Mouse (Mus musculus) liver, embryonic 13.5 days (tissue): ENCODE measurements at regions not wholly inside any gene's neighbourhood (a gene's known extent, or its start where the extent isn't known, plus 50 kb on each side); places are given as distances from the start of the nearest gene placed in this dataset.

Experiments used
- ATAC-seq: fragments of 200-750 bp; cut with Nextera tagmentation; 2 replicates; pipeline ENCODE4 v1.8.0; 2017; ENCODE audit warnings: low read depth, mild to moderate bottlenecking, moderate number of reproducible peaks, moderate library complexity
- DNase-seq: peaks from one replicate; pipeline ENCODE4 v3.0.0; 2022
- H3K27ac ChIP-seq: fragments of 300-500 bp; sonication (generic); 2 replicates; pipeline ENCODE4 v1.5.1; 2015; ENCODE audit warnings: moderate library complexity, mild to moderate bottlenecking, inconsistent platforms
- H3K27me3 ChIP-seq: fragments of 300-500 bp; sonication (generic); 2 replicates; pipeline ENCODE4 v1.6.1; 2015; ENCODE audit warnings: mild to moderate bottlenecking, inconsistent platforms
- H3K36me3 ChIP-seq: fragments of 300-500 bp; sonication (generic); 2 replicates; pipeline ENCODE4 v1.6.1; 2015; ENCODE audit warnings: mild to moderate bottlenecking, inconsistent platforms
- H3K4me1 ChIP-seq: fragments of 300-500 bp; sonication (generic); replicated peaks from 2 replicates; pipeline ENCODE4 v1.6.1; 2015; ENCODE audit warnings: inconsistent platforms
- H3K4me2 ChIP-seq: fragments of 300-500 bp; sonication (generic); 2 replicates; pipeline ENCODE4 v1.6.1; 2015; ENCODE audit warnings: inconsistent platforms, mild to moderate bottlenecking, moderate library complexity
- H3K4me3 ChIP-seq: fragments of 300-500 bp; sonication (generic); replicated peaks from 2 replicates; pipeline ENCODE4 v1.5.1; 2015; ENCODE audit warnings: mild to moderate bottlenecking, inconsistent platforms
- H3K9ac ChIP-seq: fragments of 300-500 bp; sonication (generic); 2 replicates; pipeline ENCODE4 v1.6.1; 2015; ENCODE audit warnings: mild to moderate bottlenecking, inconsistent platforms
- H3K9me3 ChIP-seq: fragments of 300-500 bp; sonication (generic); replicated peaks from 2 replicates; pipeline ENCODE4 v1.6.1; 2016; ENCODE audit warnings: inconsistent platforms
- WGBS: fragments of 180-500 bp; shearing (Covaris S2); methylation state at CpG from one replicate; pipeline ENCODE4 v1.1.7; 2015; ENCODE audit not compliant: insufficient replicate concordance; 5-methylcytosine and 5-hydroxymethylcytosine counted together

GRCm38 (mm10) chr16:24223901-24224300, 169.4 kb upstream of the Lpp start:
- ATAC-seq (no peak), DNase-seq (no peak)
- no peaks in the 10 kb centered on the region for H3K36me3 ChIP-seq
- H3K27ac ChIP-seq: no peak overlapping the region
- H3K9ac ChIP-seq: no peak overlapping the region
- H3K4me2 ChIP-seq: no peak overlapping the region
- H3K4me1 ChIP-seq: peaks cover 7% of the 10 kb centered on the region
- H3K27me3 ChIP-seq: no peaks in the 10 kb centered on the region
- H3K9me3 ChIP-seq: no peaks in the 10 kb centered on the region
- no peak overlapping the region for H3K4me3 ChIP-seq

DNA sequence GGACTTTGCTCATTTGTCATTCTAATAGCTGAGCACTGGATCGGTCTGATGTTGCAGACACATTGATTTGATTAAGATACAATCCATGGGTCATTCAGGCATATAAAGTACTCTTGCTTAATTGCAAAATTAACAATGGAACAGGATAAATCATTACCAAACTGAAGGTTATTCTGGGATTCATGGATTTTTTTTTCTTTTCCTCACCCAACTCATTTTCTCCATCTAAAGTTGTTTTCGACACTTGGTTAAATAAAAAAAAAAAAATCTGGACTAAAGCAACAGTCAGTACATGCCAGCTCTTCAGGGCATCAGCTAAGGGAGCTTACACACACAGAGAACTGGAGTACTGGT, 169.8 kb upstream of the Lpp start:
- no peak overlapping the region for H3K27ac ChIP-seq
- no peak overlapping the region for H3K4me2 ChIP-seq
- DNase-seq: no peak
- no peaks in the 10 kb centered on the region for H3K36me3 ChIP-seq
- ATAC-seq: no peak
- H3K9me3 ChIP-seq: no peaks in the 10 kb centered on the region
- H3K4me3 ChIP-seq: no peak overlapping the region
- H3K4me1 ChIP-seq: peaks cover 7% of the 10 kb centered on the region
- WGBS: 50% methylated on average over 2 of the region's 2 CpGs
- H3K27me3 ChIP-seq: no peaks in the 10 kb centered on the region
- no peak overlapping the region for H3K9ac ChIP-seq

GRCm38 (mm10) chr16:24222759-24223526, 170.4 kb upstream of the Lpp start:
- Histone ChIP-seq H3K4me3 (no peak overlapping the region), H3K36me3 (no peaks in the 10 kb centered on the region), H3K9me3 (no peaks in the 10 kb centered on the region), H3K4me1 (peaks cover 7% of the 10 kb centered on the region), H3K9ac (no peak overlapping the region), H3K4me2 (no peak overlapping the region), H3K27ac (0 out of 2 replicates have a peak overlapping the region, but pooled peaks have one; percentile 66), H3K27me3 (no peaks in the 10 kb centered on the region)
- ATAC-seq (no peak), DNase-seq (no peak)
- 16% methylated on average over 5 of the region's 5 CpGs for WGBS

GRCm38 (mm10) chr16:24221992-24222391, 171.3 kb upstream of the Lpp start:
- Histone ChIP-seq H3K4me2 (no peak overlapping the region), H3K9me3 (no peaks in the 10 kb centered on the region), H3K36me3 (no peaks in the 10 kb centered on the region), H3K4me3 (no peak overlapping the region), H3K27ac (peak overlapping the region; percentile 66; the same call in 1 of the 2 replicates), H3K9ac (no peak overlapping the region), H3K27me3 (no peaks in the 10 kb centered on the region), H3K4me1 (peaks cover 7% of the 10 kb centered on the region)
- WGBS: 41% methylated on average over 3 of the region's 3 CpGs
- no peak for DNase-seq
- peak; percentile 63 for ATAC-seq

GRCm38 (mm10) chr16:24220613-24221012, 172.7 kb upstream of the Lpp start:
- H3K36me3 ChIP-seq: no peaks in the 10 kb centered on the region
- peaks cover 7% of the 10 kb centered on the region for H3K4me1 ChIP-seq
- no peak overlapping the region for H3K4me3 ChIP-seq
- 54% methylated on average over 3 of the region's 3 CpGs for WGBS
- H3K27ac ChIP-seq: no peak overlapping the region
- ATAC-seq (no peak), DNase-seq (no peak)
- no peaks in the 10 kb centered on the region for H3K9me3 ChIP-seq
- H3K4me2 ChIP-seq: no peak overlapping the region
- no peak overlapping the region for H3K9ac ChIP-seq
- no peaks in the 10 kb centered on the region for H3K27me3 ChIP-seq

GRCm38 (mm10) chr16:24219691-24220090, 173.6 kb upstream of the Lpp start:
- Histone ChIP-seq H3K4me1 (peaks cover 7% of the 10 kb centered on the region), H3K27me3 (no peaks in the 10 kb centered on the region), H3K9me3 (no peaks in the 10 kb centered on the region), H3K4me3 (no peak overlapping the region), H3K4me2 (no peak overlapping the region), H3K9ac (no peak overlapping the region), H3K27ac (no peak overlapping the region), H3K36me3 (no peaks in the 10 kb centered on the region)
- ATAC-seq: no peak
- DNase-seq: no peak
- WGBS: 57% methylated on average over 9 of the region's 9 CpGs

- Histone ChIP-seq H3K27ac (no peak overlapping the region), H3K4me2 (no peak overlapping the region), H3K36me3 (no peaks in the 10 kb centered on the region), H3K4me3 (no peak overlapping the region), H3K9ac (no peak overlapping the region), H3K4me1 (peaks cover 7% of the 10 kb centered on the region), H3K9me3 (no peaks in the 10 kb centered on the region), H3K27me3 (no peaks in the 10 kb centered on the region)
- ATAC-seq (no peak), DNase-seq (no peak)
- WGBS: 53% methylated on average over 4 of the region's 4 CpGs
Observed at GRCm38 (mm10) chr16:24218850-24219185, 174.5 kb upstream of the Lpp start.

GRCm38 (mm10) chr16:24218162-24218849, 175.0 kb upstream of the Lpp start:
- ATAC-seq: no peak
- Histone ChIP-seq H3K9ac (no peak overlapping the region), H3K4me2 (no peak overlapping the region), H3K36me3 (no peaks in the 10 kb centered on the region), H3K4me1 (peaks cover 7% of the 10 kb centered on the region), H3K9me3 (no peaks in the 10 kb centered on the region), H3K4me3 (no peak overlapping the region), H3K27ac (no peak overlapping the region), H3K27me3 (no peaks in the 10 kb centered on the region)
- no peak for DNase-seq
- 64% methylated on average over 14 of the region's 14 CpGs for WGBS

DNA sequence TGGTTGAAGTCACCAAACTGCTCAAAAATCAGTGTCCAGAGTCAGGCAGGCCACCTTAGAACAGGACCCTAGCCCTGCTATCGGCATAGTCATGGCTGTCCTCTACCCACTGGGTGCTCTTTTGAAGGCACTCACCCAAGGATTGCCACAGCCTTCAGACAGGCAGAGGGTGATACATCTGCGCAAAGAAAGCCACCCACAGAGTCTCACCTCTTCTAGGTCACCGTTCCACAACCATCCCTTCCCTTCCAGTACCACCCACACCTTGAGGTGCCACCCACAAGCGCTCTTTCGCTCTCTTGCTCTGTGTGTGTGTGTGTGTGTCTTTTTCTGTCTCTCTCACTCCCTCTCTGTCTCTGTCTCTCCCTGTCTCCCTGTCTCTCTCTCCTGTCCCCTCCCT, 176.5 kb upstream of the Lpp start:
- no peak for DNase-seq
- Histone ChIP-seq H3K9me3 (no peaks in the 10 kb centered on the region), H3K36me3 (no peaks in the 10 kb centered on the region), H3K4me3 (no peak overlapping the region), H3K4me1 (no peaks in the 10 kb centered on the region), H3K4me2 (no peak overlapping the region), H3K27ac (no peak overlapping the region), H3K27me3 (no peaks in the 10 kb centered on the region), H3K9ac (no peak overlapping the region)
- 75% methylated on average over 5 of the region's 5 CpGs for WGBS
- ATAC-seq: no peak

GRCm38 (mm10) chr16:24215353-24215752, 178.0 kb upstream of the Lpp start:
- Histone ChIP-seq H3K27me3 (no peaks in the 10 kb centered on the region), H3K36me3 (no peaks in the 10 kb centered on the region), H3K27ac (no peak overlapping the region), H3K4me2 (no peak overlapping the region), H3K4me1 (no peaks in the 10 kb centered on the region), H3K4me3 (no peak overlapping the region), H3K9ac (no peak overlapping the region), H3K9me3 (no peaks in the 10 kb centered on the region)
- WGBS: 40% methylated on average over 8 of the region's 8 CpGs
- DNase-seq (no peak), ATAC-seq (no peak)

DNA sequence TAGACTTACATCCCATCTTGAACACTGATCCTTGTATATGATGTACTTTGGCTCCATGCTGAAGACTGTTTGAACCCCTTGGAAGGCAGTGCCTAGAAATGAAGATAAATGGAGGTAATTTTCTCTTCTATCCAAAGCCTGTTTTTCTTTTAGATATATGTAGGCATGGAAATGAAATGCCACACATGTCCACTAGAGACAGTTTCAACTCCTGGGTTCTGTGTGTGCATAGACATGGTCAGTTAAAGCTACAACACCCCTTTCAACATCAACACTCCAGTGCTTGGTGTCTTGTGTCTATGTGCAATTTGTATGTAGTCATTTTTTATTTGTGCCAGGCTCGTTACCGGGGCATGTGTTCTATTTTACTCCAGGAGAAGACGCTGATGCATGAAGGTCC, 179.7 kb upstream of the Lpp start:
- ATAC-seq (no peak), DNase-seq (no peak)
- no peaks in the 10 kb centered on the region for H3K4me1 ChIP-seq
- H3K9ac ChIP-seq: no peak overlapping the region
- no peak overlapping the region for H3K4me2 ChIP-seq
- no peak overlapping the region for H3K27ac ChIP-seq
- H3K4me3 ChIP-seq: no peak overlapping the region
- no peaks in the 10 kb centered on the region for H3K27me3 ChIP-seq
- no peaks in the 10 kb centered on the region for H3K36me3 ChIP-seq
- no peaks in the 10 kb centered on the region for H3K9me3 ChIP-seq
- 84% methylated on average over 3 of the region's 3 CpGs for WGBS

GRCm38 (mm10) chr16:24212702-24213101, 180.6 kb upstream of the Lpp start:
- H3K36me3 ChIP-seq: no peaks in the 10 kb centered on the region

More at GRCm38 (mm10) chr16:24212702-24213101, 180.6 kb upstream of the Lpp start:
- WGBS: 61% methylated on average over 2 of the region's 2 CpGs
- DNase-seq: no peak
- no peak overlapping the region for H3K9ac ChIP-seq
- H3K9me3 ChIP-seq: no peaks in the 10 kb centered on the region
- H3K27ac ChIP-seq: no peak overlapping the region
- no peak overlapping the region for H3K4me3 ChIP-seq
- no peaks in the 10 kb centered on the region for H3K4me1 ChIP-seq
- no peak overlapping the region for H3K4me2 ChIP-seq
- H3K27me3 ChIP-seq: no peaks in the 10 kb centered on the region
- ATAC-seq: no peak
